Mouse (Mus musculus) lung, embryonic 14.5 days (tissue): ENCODE measurements around the gene Pdhx. TPM values are rescaled to one million over a fixed set of nuclear protein-coding genes. Genes with fewer than 3 reads are reported as not detected.
A peak's percentile ranks its signal among the peaks of the same experiment; 100 is the strongest.

Experiments
- ATAC-seq: fragments of 200-750 bp; cut with Nextera tagmentation; 2 replicates; pipeline ENCODE4 v1.8.0; 2017; ENCODE audit warnings: mild to moderate bottlenecking, moderate TSS enrichment, moderate library complexity; ENCODE audit not compliant: insufficient read depth
- DNase-seq: peaks from one replicate; pipeline ENCODE4 v3.0.0-alpha.2; 2015
- H3K27ac ChIP-seq: fragments of 300-500 bp; sonication (generic); 2 replicates; pipeline ENCODE4 v1.5.1; 2014; ENCODE audit warnings: low read depth, mild to moderate bottlenecking, moderate library complexity
- H3K27me3 ChIP-seq: fragments of 300-500 bp; sonication (generic); 2 replicates; pipeline ENCODE4 v1.6.1; 2014; ENCODE audit warnings: low read length, control low read depth; ENCODE audit not compliant: insufficient read depth
- H3K36me3 ChIP-seq: fragments of 300-500 bp; sonication (generic); 2 replicates; pipeline ENCODE4 v1.6.1; 2014; ENCODE audit warnings: control low read depth; ENCODE audit not compliant: insufficient read depth
- H3K4me1 ChIP-seq: fragments of 300-500 bp; sonication (generic); 2 replicates; pipeline ENCODE4 v1.6.1; 2014; ENCODE audit warnings: antibody characterized with exemption, control low read depth; ENCODE audit not compliant: insufficient read depth
- H3K4me2 ChIP-seq: fragments of 300-500 bp; sonication (generic); 2 replicates; pipeline ENCODE4 v1.6.1; 2014; ENCODE audit warnings: mild to moderate bottlenecking
- H3K4me3 ChIP-seq: fragments of 300-500 bp; sonication (generic); 2 replicates; pipeline ENCODE4 v1.5.1; 2014; ENCODE audit warnings: low read depth, low read length
- H3K9ac ChIP-seq: fragments of 300-500 bp; sonication (generic); 2 replicates; pipeline ENCODE4 v1.6.1; 2014
- H3K9me3 ChIP-seq: fragments of 300-500 bp; sonication (generic); 2 replicates; pipeline ENCODE4 v1.6.1; 2016; ENCODE audit warnings: low read depth, low read length, control low read depth
- CTCF ChIP-seq: IDR thresholded peaks from 2 replicates; pipeline ENCODE4 v1.5.1; 2016; ENCODE audit warnings: antibody characterized with exemption, low read depth
- WGBS: fragments of 180-500 bp; shearing (Covaris S2); extraction: QIAGEN DNeasy Blood & Tissue Kit; methylation state at CpG from one replicate; pipeline ENCODE4 v1.1.7; 2014; 5-methylcytosine and 5-hydroxymethylcytosine counted together
- polyA plus RNA-seq: library from polyadenylated mRNA; unstranded; fragments of >200 nt; fragmentation: Nextera tagmentation; extraction: Ambion mirVana; gene quantifications from 2 replicates; pipeline ENCODE4 v1.2.1, GENCODE M21; 2014

The Pdhx gene
- polyA plus RNA-seq, 1 experiment from 2014 or later: 38.5 TPM

GRCm38 (mm10) chr2:102999153-102999575 lies 74.1 kb downstream of the Pdhx start:
- no peaks in the 10 kb centered on the region for H3K4me1 ChIP-seq
- DNase-seq: no peak
- H3K4me3 ChIP-seq: no peak overlapping the region
- ATAC-seq: no peak
- no peak for TF ChIP-seq CTCF
- no peaks in the 10 kb centered on the region for H3K36me3 ChIP-seq
- no peak overlapping the region for H3K9ac ChIP-seq
- no peak overlapping the region for H3K27ac ChIP-seq
- no peaks in the 10 kb centered on the region for H3K27me3 ChIP-seq
- WGBS: 50% methylated on average over 6 of the region's 6 CpGs
- no peaks in the 10 kb centered on the region for H3K9me3 ChIP-seq
- H3K4me2 ChIP-seq: no peak overlapping the region

GRCm38 (mm10) chr2:102998356-102998755 lies 75.0 kb downstream of the Pdhx start:
- DNase-seq: peak; percentile 62
- no peak for TF ChIP-seq CTCF
- peak; percentile 76 for ATAC-seq

GRCm38 (mm10) chr2:102997874-102998273 lies 75.4 kb downstream of the Pdhx start:
- ATAC-seq (peak; percentile 89), DNase-seq (peak; percentile 80)
- H3K27me3 ChIP-seq: no peaks in the 10 kb centered on the region
- no peak overlapping the region for H3K4me2 ChIP-seq
- WGBS: 44% methylated on average over 1 of the region's 1 CpGs
- H3K9me3 ChIP-seq: no peaks in the 10 kb centered on the region
- TF ChIP-seq CTCF: no peak
- no peaks in the 10 kb centered on the region for H3K36me3 ChIP-seq
- no peaks in the 10 kb centered on the region for H3K4me1 ChIP-seq
- no peak overlapping the region for H3K9ac ChIP-seq
- H3K27ac ChIP-seq: peak overlapping the region; percentile 16; the same call in 1 of the 2 replicates
- no peak overlapping the region for H3K4me3 ChIP-seq

More at GRCm38 (mm10) chr2:102998356-102998755, 75.0 kb downstream of the Pdhx start:
- no peaks in the 10 kb centered on the region for H3K9me3 ChIP-seq
- no peaks in the 10 kb centered on the region for H3K36me3 ChIP-seq
- H3K4me1 ChIP-seq: no peaks in the 10 kb centered on the region
- no peak overlapping the region for H3K4me3 ChIP-seq
- H3K27ac ChIP-seq: peak overlapping the region; percentile 15; the same call in 1 of the 2 replicates
- H3K4me2 ChIP-seq: no peak overlapping the region
- no peaks in the 10 kb centered on the region for H3K27me3 ChIP-seq
- H3K9ac ChIP-seq: no peak overlapping the region
- WGBS: 32% methylated on average over 5 of the region's 5 CpGs

- H3K4me1 ChIP-seq: peaks cover 4% of the 10 kb centered on the region; the same call in 1 of the 2 replicates
- ATAC-seq (no peak), DNase-seq (no peak)
- no peak overlapping the region for H3K4me2 ChIP-seq
- no peaks in the 10 kb centered on the region for H3K27me3 ChIP-seq
- no peaks in the 10 kb centered on the region for H3K9me3 ChIP-seq
- no peak overlapping the region for H3K9ac ChIP-seq
- no peak overlapping the region for H3K4me3 ChIP-seq
- no peak for TF ChIP-seq CTCF
- WGBS: 80% methylated on average over 3 of the region's 3 CpGs
- H3K36me3 ChIP-seq: no peaks in the 10 kb centered on the region
- no peak overlapping the region for H3K27ac ChIP-seq
Measured at GRCm38 (mm10) chr2:102993841-102994607, 79.3 kb downstream of the Pdhx start.

- no peak for ATAC-seq
- no peak for TF ChIP-seq CTCF
- no peaks in the 10 kb centered on the region for H3K36me3 ChIP-seq
- H3K27ac ChIP-seq: no peak overlapping the region
- no peak for DNase-seq
- H3K27me3 ChIP-seq: no peaks in the 10 kb centered on the region
- peaks cover 4% of the 10 kb centered on the region; the same call in 1 of the 2 replicates for H3K4me1 ChIP-seq
- H3K9me3 ChIP-seq: no peaks in the 10 kb centered on the region
- H3K9ac ChIP-seq: no peak overlapping the region
- no peak overlapping the region for H3K4me3 ChIP-seq
- WGBS: 79% methylated on average over 6 of the region's 6 CpGs
- H3K4me2 ChIP-seq: no peak overlapping the region
Measured at GRCm38 (mm10) chr2:102992405-102992804, 80.9 kb downstream of the Pdhx start.

- Histone ChIP-seq H3K4me1 (peaks cover 4% of the 10 kb centered on the region; the same call in 1 of the 2 replicates), H3K27ac (peak overlapping the region; percentile 20; the same call in 1 of the 2 replicates), H3K36me3 (no peaks in the 10 kb centered on the region), H3K9me3 (no peaks in the 10 kb centered on the region), H3K27me3 (no peaks in the 10 kb centered on the region), H3K4me3 (no peak overlapping the region), H3K9ac (no peak overlapping the region), H3K4me2 (no peak overlapping the region)
- ATAC-seq (peak; percentile 65; the same call in 1 of the 2 replicates), DNase-seq (peak; percentile 84)
- 22% methylated on average over 2 of the region's 2 CpGs for WGBS
- no peak for TF ChIP-seq CTCF
Measured at GRCm38 (mm10) chr2:102990301-102990702, 83.0 kb downstream of the Pdhx start.

GRCm38 (mm10) chr2:102989446-102989845 lies 83.9 kb downstream of the Pdhx start:
- 76% methylated on average over 1 of the region's 1 CpGs for WGBS
- Histone ChIP-seq H3K4me3 (no peak overlapping the region), H3K9ac (no peak overlapping the region), H3K4me2 (no peak overlapping the region), H3K27me3 (no peaks in the 10 kb centered on the region), H3K27ac (no peak overlapping the region), H3K36me3 (no peaks in the 10 kb centered on the region), H3K9me3 (no peaks in the 10 kb centered on the region), H3K4me1 (peaks cover 4% of the 10 kb centered on the region; the same call in 1 of the 2 replicates)
- ATAC-seq: no peak
- no peak for TF ChIP-seq CTCF
- no peak for DNase-seq
